Mouse (Mus musculus) thymus, adult 2 months (tissue): ENCODE measurements around the gene Hcn1. TPM values are rescaled to one million over a fixed set of nuclear protein-coding genes. Genes with fewer than 3 reads are reported as not detected.
A peak's percentile ranks its signal among the peaks of the same experiment; 100 is the strongest.

Experiments
- DNase-seq: peaks from one replicate; pipeline ENCODE4 v3.0.0; 2021
- H3K27ac ChIP-seq: fragments of 200-500 bp; 2 replicates; pipeline ENCODE4 v1.5.1; 2012; ENCODE audit warnings: low read length, control low read depth; ENCODE audit not compliant: control insufficient read depth, insufficient read depth
- H3K27me3 ChIP-seq: fragments of 200-500 bp; 2 replicates; pipeline ENCODE4 v1.6.1; 2012; ENCODE audit warnings: mild to moderate bottlenecking, low read length, moderate library complexity, mixed read lengths; ENCODE audit not compliant: control insufficient read depth, insufficient read depth
- H3K36me3 ChIP-seq: fragments of 200-500 bp; 2 replicates; pipeline ENCODE4 v1.6.1; 2012; ENCODE audit warnings: mild to moderate bottlenecking, low read length, moderate library complexity; ENCODE audit not compliant: control insufficient read depth, insufficient read depth
- H3K4me1 ChIP-seq: fragments of 200-500 bp; replicated peaks from 2 replicates; pipeline ENCODE4 v1.6.1; 2012; ENCODE audit warnings: low read length; ENCODE audit not compliant: control insufficient read depth, insufficient read depth
- H3K4me3 ChIP-seq: fragments of 200-500 bp; 2 replicates; pipeline ENCODE4 v1.5.1; 2012; ENCODE audit warnings: mild to moderate bottlenecking, low read length, control low read depth, moderate library complexity; ENCODE audit not compliant: control insufficient read depth, insufficient read depth
- CTCF ChIP-seq: fragments of 200-500 bp; IDR thresholded peaks from 2 replicates; pipeline ENCODE4 v1.5.1; 2012; ENCODE audit warnings: mild to moderate bottlenecking, control low read depth, low read length, moderate library complexity, borderline replicate concordance; ENCODE audit not compliant: control insufficient read depth, poor library complexity, insufficient read depth; ENCODE audit errors: extremely low read depth
- POLR2A ChIP-seq: fragments of 200-500 bp; IDR thresholded peaks from 2 replicates; pipeline ENCODE4 v1.6.1; 2012; ENCODE audit warnings: mild to moderate bottlenecking, low read length, control low read depth, moderate library complexity; ENCODE audit not compliant: control insufficient read depth, poor library complexity, insufficient read depth; ENCODE audit errors: extremely low read depth
- WGBS: fragments of 180-500 bp; shearing (Covaris S2); methylation state at CpG from one replicate; pipeline ENCODE4 v1.1.7; 2018; 5-methylcytosine and 5-hydroxymethylcytosine counted together
- polyA plus RNA-seq: library from polyadenylated mRNA; depleted of rRNA; stranded (reverse); fragments of >200 nt; gene quantifications from 2 replicates; pipeline ENCODE4 v1.2.3, GENCODE M21; 2012

Hcn1 gene
- polyA plus RNA-seq, 1 experiment = 0.09 TPM

DNA sequence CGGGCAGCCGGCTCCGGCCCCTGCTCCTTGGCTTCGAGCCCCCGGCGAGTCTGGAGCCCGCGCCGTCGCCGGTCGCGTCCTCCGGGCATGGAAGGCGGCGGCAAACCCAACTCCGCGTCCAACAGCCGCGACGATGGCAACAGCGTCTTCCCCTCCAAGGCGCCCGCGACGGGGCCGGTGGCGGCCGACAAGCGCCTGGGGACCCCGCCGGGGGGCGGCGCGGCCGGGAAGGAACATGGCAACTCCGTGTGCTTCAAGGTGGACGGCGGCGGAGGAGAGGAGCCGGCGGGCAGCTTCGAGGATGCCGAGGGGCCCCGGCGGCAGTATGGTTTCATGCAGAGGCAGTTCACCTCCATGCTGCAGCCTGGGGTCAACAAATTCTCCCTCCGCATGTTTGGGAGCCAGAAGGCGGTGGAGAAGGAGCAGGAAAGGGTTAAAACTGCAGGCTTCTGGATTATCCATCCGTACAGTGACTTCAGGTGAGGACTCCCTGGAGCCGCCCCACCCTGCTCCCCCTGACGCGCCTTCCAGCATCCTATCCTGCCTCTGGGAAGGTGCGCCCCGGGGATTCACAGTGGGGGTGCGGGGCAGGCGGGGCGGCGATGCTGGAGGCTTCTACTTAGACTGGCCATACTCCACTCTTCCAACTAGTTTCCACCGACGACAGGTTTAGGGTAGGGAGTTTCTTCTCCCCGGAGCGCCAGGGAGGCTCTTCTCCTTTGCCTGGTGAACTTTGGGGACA lies 668 bp downstream of the Hcn1 start:
- Histone ChIP-seq H3K27ac (no peak overlapping the region), H3K4me3 (0 out of 2 replicates have a peak overlapping the region, but pooled peaks have one; percentile 13), H3K36me3 (no peaks in the 10 kb centered on the region), H3K27me3 (peaks cover 9% of the 10 kb centered on the region), H3K4me1 (peaks cover 8% of the 10 kb centered on the region)
- TF ChIP-seq CTCF = no peak
- no peak for TF ChIP-seq POLR2A
- WGBS = 7% methylated on average over 62 of the region's 62 CpGs
- DNase-seq = peak; percentile 2

DNA sequence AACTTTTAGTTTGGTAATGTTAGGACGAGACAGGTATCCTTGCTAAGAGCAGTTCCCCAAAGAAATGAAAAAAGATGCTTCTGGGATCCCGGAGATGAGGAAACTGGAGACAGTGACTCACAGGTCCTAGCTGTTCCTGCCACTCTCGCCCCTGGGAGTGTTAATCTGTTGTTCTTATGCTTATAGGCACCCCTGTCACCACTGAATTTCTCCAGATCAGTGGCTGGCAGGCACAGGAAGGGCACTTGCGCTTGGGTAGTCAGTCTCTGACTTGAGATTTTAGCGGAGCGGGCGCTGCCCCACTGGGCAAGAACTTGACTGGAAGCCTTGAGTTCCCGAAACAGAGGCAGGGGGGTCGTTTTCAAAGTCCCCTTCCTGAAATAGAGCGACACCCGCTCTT lies 1.3 kb downstream of the Hcn1 start:
- no peaks in the 10 kb centered on the region for H3K36me3 ChIP-seq
- H3K4me1 ChIP-seq = peaks cover 8% of the 10 kb centered on the region
- no peak for TF ChIP-seq POLR2A
- no peak for TF ChIP-seq CTCF
- 23% methylated on average over 11 of the region's 11 CpGs for WGBS
- H3K27me3 ChIP-seq = peaks cover 9% of the 10 kb centered on the region
- no peak overlapping the region for H3K4me3 ChIP-seq
- H3K27ac ChIP-seq = no peak overlapping the region
- no peak for DNase-seq

DNA sequence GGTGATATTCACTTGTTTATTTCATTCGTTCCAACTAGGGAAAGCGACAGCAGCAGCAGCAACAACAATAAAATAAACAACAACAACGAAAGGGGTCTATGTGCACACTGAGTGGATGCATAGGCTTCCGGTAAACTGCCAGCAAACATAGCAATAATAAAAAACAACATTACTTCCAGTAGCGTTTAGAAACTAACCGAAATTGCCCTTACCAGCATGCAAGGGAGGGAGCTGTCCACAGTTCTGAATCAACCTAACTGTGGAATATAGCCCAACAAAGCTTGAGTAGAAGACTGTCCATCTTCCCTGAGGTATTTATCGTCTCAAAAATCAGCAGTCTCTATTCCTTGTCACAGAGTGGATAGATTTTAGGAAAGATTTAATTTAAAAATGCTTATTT lies 2.0 kb downstream of the Hcn1 start:
- Histone ChIP-seq H3K27me3 (peaks cover 9% of the 10 kb centered on the region), H3K4me1 (peaks cover 8% of the 10 kb centered on the region), H3K36me3 (no peaks in the 10 kb centered on the region), H3K27ac (no peak overlapping the region), H3K4me3 (no peak overlapping the region)
- TF ChIP-seq POLR2A (no peak), CTCF (no peak)
- peak; percentile 2 for DNase-seq
- WGBS = 24% methylated on average over 7 of the region's 7 CpGs

DNA sequence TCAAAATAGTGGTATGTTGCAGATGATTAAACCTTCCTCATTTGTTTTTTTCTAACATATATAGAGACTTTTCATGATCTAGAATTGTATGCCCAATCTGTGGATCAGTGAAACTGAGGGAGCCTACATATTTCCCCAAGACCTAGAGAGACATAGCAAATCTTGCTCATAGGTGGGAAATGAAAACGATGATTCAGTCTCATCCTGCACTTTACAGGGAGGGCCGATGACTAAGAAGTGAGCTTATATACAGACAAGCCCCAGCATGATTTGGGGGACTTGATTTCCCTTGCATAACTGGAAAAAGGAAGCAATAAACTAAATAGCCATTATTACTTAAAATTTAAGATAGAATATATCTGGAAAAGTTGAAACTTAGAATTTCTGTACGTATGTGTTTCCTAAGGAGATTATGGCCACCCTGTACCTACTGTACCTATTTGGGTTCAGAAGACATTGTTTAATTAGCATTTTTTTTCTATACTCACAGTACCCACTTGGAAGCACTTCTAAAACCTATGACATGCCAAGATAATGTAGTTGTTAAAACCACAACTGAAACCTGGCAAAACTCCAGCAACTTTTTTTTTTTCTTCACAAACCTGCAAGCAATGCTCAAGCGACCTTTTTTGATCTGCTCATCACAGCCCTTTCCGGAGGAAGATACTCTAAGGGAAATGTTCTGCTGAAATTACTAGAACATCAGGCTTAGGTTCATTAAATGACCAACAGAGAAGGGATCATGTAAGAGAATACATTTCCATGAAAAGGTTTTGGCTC lies 3.0 kb downstream of the Hcn1 start:
- 75% methylated on average over 5 of the region's 5 CpGs for WGBS
- Histone ChIP-seq H3K4me1 (peaks cover 8% of the 10 kb centered on the region), H3K36me3 (no peaks in the 10 kb centered on the region), H3K27ac (no peak overlapping the region), H3K4me3 (no peak overlapping the region), H3K27me3 (peaks cover 9% of the 10 kb centered on the region)
- no peak for TF ChIP-seq CTCF
- no peak for TF ChIP-seq POLR2A
- DNase-seq = no peak

DNA sequence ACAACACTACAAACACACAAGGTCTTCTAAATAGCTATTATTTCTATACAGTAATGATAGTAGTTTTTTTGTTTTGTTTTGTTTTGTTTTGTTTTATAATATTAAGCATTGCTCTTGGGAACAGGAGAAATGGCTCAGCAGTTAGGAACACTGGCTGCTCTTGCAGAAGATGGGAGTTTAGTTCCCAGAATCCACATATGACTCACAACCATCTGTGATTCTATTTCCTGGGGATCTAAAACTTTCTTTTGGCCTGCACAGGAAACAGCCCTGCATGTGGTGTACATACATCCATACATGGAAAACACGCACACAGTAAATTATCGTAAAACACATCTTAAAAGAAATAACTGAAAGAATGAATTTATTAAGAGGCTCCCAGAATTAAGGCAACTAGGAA lies 9.8 kb downstream of the Hcn1 start:
- Histone ChIP-seq H3K27ac (no peak overlapping the region), H3K4me1 (no peaks in the 10 kb centered on the region), H3K4me3 (no peak overlapping the region), H3K36me3 (no peaks in the 10 kb centered on the region), H3K27me3 (no peaks in the 10 kb centered on the region)
- DNase-seq = no peak
- 93% methylated on average over 2 of the region's 2 CpGs for WGBS
- TF ChIP-seq POLR2A (no peak), CTCF (no peak)

DNA sequence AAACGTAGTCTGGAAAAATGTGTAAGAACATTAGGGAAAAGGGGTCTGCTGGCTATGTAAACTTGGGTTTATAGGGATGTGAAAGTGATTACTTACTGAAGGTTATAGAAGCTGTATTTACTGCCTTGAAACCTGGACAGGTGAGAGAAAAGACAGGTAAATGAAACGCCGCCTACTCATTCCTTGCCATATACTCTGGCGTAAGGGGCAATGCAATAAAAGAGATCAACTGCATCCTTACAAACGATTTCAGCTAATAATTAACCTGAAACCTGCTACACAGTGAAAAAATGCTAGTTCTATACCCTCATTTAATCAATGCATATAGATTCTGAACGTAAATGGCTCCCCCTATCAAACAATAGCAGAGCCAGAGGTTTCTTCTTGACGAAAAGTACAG lies 17.4 kb downstream of the Hcn1 start:
- DNase-seq = no peak
- Histone ChIP-seq H3K27me3 (no peaks in the 10 kb centered on the region), H3K27ac (no peak overlapping the region), H3K36me3 (no peaks in the 10 kb centered on the region), H3K4me3 (no peak overlapping the region), H3K4me1 (no peaks in the 10 kb centered on the region)
- TF ChIP-seq POLR2A (no peak), CTCF (no peak)
- 90% methylated on average over 7 of the region's 7 CpGs for WGBS
